Mouse (Mus musculus) cerebellum, adult 8-10 months (tissue): ENCODE results near the gene Sik3.

ENCODE experiments used
- DNase-seq: peaks from one replicate; pipeline ENCODE4 v3.0.0; 2022

Gene Sik3

DNA sequence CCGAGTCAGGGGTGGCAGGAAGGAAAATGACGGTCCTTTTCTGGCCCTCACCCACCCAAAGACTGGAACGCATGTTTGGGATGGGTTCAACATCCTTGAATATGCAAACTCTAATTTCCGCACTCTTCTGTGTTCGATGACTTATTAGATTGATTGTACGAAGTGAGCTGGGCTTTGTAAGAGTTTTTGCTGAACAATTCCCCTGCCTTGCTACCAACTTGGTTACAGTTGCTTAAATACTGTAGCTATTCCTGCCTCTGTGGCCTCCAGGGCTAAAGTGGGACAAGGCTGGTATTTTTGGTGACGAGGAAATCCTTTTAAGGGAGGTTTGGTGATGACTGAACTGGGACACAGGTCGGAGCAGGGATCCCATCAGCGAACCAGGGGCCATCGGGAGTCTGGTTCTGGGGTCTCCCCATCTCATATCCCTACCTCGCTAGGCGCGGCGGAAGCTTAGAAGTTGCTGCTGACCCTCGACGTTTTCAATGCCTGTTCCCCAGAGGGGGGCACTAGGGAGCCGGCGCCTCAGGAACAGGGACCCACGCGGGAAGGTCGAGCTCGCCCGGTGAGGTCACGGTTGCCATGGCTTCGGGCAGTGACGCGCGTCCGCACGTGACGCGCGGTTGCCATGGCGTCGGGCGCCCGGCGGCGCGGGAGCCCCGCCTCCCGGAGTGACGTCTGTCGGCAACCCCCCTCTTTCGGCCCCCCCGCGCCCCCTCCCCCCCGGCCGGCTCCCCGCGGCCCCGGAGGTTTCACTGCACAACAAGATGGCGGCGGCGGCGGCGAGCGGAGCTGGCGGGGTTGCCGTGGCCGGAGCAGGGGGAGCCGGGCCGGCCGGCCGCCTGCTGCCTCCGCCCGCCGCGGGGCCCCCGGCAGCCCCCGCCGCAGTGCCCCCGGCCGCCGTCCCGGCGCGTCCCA is at the start of gene Sik3, which contains the start of gene Pafah1b2:
Gene Sik3 (plus strand): TSS at position 730 of the 918 bp plus-strand sequence.
Gene Pafah1b2 (minus strand): TSS at position 600 of the 918 bp plus-strand sequence.
- DNase-seq = peak; percentile 96

DNA sequence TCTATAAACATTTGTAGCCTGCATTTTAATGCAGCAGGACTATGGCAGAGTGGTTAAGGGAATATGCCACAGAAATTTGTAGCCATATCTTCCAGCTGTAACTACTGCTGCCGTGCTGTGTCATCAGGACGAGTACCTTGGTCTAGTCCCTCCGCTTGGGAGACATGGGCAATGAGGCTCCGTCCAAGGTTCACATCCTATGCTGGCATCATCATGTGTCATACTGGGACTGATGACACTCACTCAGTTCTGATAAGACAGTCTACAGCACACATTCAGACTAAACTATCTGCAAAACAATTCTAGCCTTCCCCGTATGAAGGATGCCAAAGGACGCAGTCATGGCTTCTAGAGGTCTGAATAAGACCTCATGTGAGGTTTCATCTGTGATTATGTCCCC is 49.0 kb upstream of the Sik3 start:
- DNase-seq = no peak

DNA sequence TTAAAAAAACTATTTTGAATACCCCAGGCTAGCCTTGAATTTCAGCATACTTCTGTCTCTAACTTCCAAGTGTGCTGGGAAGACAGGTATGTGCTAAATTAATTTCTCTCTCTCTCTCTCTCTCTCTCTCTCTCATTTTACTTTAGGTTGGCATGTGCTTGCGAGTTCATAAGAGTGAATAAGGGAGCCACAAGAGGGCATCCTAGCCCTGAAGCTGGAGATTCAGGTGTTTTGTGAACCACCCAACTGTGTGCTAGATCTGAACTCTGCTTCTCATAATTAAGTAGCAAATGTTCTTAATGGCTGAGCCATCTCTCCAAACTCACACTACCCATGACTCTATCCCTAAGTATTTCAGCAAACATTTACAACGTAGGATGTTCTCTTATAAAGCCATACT is 35.7 kb upstream of the Sik3 start:
- no peak for DNase-seq

DNA sequence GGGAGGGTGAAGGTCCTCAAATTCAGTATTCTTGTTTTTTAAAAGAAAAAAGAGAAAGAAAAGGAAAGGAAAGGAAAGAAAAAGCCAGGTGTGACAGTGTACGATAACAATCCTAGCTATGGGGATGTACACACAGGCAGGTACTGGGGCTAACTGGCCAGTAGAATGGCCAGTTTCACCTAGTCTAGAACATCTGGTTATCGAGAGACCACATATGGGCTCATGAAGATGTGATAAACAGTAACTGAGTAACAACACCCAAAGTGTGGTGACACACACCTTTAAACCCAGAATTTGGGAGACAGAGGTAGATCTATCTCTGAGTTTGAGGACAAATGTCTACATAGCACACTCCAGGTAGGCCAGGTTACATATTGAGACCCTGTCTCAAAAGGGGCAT is 32.8 kb upstream of the Sik3 start:
- no peak for DNase-seq

DNA sequence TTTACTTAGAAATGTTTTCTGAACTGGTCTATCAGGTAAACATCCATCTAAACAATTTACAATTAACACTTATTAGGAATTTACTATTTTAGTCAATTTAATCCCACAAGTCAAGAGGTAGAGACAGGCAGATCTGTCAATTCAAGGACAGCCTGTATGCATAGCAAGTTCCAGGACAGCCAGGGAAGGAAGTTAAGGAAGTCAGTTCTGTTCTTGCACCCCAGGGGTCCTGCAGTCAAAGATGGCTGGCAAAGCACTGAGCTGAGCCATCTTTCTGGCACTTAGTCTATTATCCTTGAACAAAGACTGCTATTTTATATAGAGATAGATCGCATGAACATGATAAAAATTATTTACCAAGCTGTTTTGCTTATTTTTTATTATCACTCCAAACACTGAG is 32.0 kb upstream of the Sik3 start:
- no peak for DNase-seq

DNA sequence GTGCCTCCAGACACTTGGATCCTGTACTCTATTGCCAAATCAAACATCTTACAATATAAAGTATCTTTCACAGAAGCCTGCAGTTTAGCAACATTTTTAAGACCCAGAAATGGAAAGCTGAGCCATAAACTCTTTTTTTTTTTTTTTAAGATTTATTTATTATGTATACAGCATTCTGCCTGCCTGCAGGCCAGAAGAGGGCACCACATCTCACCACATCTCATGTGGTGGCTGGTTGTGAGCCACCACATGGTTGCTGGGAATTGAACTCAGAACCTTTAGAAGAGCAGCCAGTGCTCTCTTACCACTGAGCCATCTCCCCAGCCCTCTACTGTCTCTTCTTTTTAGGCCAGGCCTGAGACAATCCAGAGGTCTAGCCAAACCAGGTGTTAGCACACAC is 31.3 kb upstream of the Sik3 start:
- DNase-seq = no peak

DNA sequence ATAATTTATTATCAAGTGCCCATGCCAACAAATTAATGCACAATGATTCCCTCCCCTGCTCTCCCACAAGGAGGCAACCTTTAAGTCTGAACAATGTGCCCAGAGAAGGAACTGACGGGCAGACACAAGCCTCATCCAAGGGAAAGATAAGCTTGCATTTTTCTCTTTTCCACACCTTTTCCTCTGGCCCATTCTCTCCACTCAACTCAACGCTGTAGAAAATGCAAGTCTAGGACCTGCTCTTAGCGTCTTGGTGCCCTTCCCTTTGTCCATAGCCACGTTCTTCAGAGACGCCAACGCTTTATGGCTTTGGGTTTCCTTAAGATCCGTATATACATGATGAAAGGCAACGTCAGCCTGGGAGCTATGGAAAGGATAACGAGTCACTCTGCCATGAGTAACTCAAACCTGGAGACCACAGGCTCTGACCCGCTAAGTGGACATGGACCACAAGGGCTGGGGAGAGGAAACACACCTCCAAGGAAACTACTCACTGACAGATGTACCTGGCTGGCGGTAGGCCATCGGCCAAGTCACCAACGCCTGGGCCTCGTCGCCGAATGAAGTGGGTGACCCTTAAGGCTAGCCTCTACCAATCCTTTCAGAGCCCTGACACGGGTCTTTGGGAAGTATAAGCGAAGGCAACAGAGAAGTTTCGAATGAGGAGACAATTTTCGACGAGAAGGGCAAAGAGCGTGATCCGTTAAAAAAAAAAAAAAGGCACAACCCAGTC is 28.8 kb upstream of the Sik3 start:
- peak; percentile 48 for DNase-seq

DNA sequence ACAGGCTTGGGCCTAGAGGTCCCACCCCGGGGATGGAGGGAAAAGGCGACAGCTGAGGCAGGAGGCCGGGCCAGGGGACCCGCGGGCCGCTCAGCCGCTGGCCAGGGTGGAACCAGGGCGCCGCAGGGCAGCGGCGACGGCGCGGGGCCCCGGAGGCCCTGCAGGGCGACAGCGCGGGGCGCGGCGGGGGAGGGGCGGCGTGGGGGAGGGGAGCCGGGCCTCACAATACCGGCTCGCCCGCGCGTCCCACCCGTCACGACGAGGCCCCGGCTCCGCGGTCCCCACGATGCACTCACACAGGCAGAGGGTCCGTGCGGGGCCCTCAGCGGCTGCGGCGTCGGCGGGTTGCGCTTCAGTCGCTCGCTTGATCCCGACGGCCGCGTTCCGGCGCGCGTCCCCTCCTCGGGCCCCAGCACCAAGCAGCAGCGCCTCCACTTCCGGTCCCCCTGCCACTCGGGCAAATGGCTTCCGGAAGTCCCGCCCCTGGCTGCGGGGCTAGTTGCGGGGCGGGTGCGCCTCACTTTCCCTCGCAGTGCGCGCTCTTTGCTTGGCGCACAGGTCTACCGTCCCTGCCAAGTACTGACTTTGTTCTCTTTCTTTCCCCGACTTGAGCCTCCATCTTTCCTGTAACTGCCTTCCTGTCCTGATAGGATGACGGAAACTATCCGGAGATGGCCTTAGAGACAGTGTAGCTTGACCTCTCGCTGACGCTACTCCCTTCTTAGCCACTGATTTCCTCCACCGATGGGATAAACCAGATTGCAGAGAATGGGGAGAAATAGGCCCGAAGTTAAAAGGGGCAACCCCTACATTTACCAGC is 28.0 kb upstream of the Sik3 start:
- DNase-seq = peak; percentile 90

DNA sequence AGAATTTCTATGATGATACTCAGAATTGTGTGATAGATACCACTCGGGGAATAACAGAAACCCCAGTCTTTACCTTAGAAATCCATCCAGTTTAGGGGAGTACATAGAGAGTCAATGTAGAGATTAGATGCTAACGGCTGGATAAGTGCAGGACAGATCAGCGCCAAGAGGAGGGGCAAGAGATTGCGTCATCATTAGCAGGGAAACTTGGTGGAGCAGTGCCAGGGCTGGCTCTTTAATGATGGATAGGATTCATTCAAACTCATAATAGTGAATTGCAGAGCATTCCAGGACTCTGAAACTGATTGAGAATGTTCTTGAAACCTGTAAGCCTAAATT is 27.4 kb upstream of the Sik3 start:
- DNase-seq = peak; percentile 66

DNA sequence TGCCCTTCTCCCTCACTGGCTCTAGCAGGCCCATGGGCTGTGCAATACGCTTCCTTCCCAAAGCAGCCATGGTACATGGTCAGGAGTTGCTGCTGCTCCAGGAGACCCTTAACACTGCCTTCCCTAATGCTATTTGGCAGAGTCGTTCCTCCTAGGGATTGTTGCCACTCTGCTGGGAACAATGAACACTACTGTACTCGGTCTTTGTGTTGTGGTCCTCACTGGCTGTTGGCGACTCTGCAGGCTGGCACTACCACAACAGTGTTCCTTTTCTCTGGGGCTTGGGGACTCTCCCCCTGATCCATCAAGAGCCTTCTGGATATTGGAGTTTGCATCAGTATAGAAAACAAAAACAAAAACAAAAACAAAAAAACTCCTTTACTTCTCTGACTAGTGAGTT is 13.6 kb upstream of the Sik3 start:
- DNase-seq = no peak

DNA sequence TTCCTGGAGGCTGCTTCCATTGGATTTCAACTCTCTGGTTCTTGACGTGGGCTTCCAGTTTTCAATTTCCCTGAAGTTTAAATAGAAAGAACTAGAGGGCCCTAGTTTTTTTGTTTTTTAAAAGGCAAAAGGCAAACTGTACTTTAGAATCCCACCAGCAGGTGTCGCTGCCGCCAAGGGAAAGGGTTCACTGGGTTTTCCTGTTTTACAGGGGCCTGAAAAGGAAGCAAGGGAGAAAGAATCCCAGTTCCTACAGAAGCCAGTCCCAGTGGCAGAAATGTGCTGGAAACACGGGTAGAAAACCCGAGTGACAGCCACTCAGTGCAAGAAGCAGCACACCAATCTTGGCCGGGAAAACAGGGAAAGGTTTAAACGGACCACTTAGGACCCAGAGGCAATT is 8.9 kb upstream of the Sik3 start:
- DNase-seq = peak; percentile 86

DNA sequence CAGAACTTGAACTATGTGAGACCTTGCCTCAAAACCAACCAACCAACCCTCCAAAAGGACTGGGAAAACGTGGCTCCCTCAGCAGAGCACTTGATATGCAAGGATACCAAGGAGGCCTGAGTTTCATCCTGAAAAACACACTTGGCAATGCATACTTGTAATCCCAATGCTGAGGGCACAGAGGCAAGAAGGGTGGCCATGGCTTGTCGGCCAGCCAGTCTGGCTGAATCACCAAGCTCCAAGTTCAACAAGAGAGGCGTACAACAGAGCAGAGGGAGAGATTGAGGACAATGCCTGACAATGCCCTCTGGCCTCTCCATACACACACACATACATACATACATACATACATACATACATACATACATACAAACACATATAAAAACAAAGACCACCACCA is 8.1 kb upstream of the Sik3 start:
- DNase-seq = no peak

DNA sequence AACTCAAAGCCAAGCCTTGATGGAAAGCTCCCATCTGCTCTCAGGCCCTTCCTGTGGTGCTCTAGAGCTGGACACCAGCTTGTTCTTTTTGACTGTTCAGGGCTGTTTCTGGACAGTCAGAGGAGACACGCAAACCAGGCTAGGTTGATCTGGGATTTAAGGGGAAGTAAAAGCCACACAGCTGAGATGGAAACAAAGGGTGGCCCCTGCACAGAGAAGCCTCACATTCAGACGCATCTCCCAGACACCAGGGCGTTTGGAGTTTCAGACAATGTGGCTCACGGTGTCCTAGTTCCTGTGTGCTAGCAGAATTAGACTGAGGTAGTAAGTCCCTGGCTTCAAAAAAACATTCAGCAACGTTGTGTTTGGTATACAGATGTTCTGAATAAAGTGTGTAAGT is 6.4 kb upstream of the Sik3 start:
- no peak for DNase-seq

DNA sequence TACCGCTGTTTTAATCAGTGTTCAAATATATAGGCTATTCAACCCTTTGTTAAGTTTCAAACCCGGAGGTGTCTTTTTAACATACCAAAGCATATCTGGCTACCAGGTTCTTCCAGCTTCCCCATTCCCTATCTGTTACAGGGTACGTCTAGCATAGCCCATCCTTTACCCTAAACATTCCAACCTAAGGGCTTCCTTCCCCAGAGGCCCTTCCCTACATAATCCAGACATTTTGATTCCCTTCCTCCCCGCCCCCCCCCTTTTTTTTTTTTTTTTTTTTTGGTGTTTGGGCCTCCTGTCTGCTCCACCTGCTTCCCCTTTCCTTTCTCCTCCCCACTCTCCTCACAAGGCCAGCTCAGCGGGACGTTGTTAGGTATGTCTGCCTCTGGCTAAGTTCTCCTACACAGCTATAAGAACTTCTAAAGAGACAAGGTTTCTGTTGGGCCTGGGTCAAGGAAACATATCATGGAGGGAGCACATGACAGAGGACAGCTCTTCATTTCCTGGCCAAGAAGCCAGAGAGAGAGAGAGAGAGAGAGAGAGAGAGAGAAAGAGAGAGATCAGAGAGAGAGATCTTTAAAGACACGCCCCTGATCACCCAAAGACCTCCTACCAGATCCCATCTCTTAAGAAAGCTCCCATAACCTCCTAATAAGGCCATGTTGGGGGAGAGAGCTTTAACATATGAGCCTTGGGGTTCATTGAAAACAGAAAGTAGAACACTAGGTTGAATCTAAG is 3.5 kb upstream of the Sik3 start:
- no peak for DNase-seq

DNA sequence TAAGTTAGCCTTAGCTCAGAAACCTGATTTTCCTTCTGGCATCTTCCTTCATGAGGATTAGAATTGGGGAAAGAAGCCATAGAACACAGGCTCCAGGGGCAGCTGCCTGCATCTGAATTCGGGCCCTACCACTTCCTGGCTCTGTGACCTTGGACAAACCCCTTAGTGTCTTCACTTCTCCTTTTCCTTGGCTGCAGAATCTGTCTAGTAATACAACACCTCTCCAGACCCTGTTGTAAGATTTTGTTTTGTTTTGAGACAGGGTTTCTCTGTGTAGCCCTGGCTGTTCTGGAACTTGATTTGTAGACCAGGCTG is 3.0 kb upstream of the Sik3 start:
- DNase-seq = no peak

DNA sequence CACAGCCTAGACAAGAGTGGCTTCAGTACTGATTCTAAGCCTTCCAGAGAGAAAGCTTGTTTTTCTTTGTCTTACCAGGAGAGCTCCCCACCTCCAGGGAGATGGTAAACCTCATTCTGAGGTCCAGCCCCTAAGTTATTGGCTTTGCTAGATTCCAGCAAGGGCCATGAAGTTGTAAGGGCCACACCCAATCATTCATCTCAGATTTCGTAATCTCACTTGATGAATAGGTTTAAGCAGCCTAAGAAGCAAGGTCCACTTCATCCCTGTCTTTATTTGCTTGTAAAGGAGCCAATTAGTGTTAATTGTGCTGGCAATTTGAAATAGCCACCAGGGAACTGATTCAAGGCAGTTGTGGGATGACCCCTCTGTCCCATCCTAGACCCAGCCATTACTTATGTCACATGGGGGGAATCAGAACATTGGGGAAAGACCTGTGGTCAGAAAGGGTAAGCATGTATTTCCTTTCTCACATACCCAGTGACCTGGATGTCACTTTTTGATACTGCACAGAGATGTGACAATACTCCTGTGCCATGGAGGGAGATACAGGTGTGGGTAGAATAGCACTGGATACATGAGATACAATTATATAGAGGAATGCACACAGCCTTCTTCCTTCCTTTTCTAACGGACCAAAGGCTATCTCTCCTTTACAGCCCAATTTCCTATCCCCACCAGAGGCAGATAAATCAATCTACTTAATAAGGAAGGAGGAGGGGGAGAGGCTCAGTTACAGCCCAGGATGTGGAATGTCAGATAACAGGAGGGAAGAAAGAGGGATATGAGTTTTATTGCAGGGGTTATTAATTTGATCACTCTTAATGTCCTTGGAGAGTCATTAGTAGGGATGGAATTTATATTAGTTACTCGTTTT is 1.3 kb upstream of the Sik3 start:
- DNase-seq = no peak

DNA sequence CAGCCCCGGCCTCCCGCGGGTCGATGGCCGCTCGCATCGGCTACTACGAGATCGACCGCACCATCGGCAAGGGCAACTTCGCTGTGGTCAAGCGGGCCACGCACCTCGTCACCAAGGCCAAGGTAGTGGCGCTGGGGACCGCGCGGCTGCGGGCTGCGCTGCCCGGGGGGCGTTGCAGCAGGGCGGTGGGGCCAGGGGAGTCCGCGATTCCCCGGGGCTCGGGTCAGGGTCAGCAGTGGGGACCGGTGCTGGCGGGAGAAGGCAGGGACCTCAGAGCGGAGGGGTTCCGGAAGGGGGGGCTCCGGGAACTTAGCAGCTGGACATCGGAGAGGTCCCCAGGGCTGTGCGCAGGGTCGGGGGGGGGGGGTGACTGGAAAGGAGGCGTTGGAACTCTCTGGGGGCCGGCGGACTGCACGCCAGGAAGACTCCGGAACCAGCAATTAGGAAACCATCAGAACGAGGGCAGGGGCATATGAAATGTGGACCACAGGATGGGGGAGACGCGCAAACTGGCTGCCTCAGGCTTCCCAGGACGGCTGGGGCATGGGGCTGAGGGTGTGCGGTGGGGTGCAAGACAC is 478 bp downstream of the Sik3 start:
- peak; percentile 75 for DNase-seq

DNA sequence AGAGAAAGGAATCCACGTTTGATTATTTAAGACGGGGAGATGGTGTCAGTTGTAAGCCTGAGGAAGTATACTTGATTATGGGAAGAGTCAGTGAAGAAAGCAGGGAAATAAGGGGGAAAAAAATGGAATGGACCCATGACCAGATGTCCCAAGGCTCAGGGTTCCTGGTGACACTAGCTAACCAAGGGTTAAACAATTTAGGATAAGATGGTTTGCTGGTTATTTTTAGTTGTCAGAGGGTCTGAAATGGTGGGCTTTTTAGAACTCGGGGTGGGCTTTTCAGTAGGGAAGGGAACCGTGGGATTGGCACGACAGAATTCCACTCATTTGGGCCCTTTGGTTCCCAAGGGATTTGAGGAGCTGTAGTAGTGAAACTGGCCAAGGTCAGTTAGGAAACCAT is 996 bp downstream of the Sik3 start:
- no peak for DNase-seq

DNA sequence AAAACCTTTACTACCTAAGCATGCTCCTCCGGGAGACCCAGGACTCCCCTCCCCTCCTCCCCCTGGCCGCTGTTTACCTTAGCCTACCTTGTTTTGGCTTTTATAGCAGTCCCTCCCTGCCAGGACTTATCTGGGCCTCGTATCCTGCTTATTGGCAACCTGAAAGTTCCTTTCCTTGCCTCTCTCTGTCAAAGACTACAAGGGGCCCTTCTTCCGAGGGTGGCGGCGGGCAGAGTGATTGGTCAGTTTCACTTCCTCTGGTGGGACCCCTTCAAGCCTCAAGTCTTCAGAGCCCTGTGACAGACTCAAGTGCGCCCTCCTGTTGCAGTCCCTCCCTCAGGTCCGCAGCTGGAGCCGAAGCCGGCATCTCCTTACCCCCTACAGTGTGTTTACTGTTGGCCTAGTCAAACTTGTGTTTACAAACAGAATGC is 1.6 kb downstream of the Sik3 start:
- DNase-seq = no peak

DNA sequence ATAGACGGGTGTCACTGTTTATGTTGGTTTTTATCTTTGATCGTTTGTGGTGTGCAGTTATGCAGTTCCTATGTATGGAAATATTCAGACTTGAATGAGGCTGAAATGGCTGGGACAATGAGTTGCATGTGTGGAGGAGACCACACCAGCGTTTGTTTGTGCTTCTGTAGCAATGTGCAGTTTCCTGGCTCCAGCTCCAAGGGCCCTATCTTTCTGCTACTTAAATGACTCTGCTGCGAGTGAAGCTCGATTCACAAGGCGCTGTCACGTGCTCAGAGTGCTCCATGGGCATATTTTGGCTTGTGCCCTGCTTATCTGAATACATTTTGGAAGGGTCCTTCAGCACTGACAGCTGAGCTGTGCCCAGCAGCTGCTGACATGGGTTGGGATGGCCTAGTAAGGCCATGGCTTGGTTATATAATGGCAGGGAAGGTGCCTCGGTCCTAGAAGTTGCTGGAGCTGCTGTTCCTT is 2.5 kb downstream of the Sik3 start:
- peak; percentile 51 for DNase-seq

DNA sequence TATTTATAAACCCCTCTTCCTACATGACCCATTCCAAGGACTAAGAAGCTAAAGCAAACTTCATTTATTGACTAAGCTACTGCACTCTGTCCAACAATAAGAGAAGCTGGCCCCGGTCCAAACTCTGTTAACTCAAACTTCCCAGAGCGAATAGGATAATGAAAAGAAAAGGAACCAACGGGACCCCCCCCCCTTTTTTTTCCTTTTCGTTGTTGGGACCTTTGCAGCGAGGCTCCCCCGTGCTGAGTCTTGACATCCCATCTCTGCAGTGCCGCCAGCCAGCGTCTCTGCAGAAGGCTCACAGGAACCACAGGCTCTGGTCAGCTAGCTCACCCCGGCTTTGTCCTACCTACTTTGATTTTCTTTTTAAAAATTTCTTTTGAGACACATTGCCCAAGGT is 3.2 kb downstream of the Sik3 start:
- no peak for DNase-seq
